Mouse (Mus musculus): ENCODE data around the gene BC025920. TPM values are rescaled to one million over a fixed set of nuclear protein-coding genes. Genes with fewer than 3 reads are reported as not detected.
A peak's percentile ranks its signal among the peaks of the same experiment; 100 is the strongest.

BC025920 gene
- polyA plus RNA-seq, 1 experiment from 2014 or later: 0.98 TPM

GRCm38 (mm10) chr10:81599630-81600029, 6.4 kb upstream of the BC025920 start:
- H3K4me1 ChIP-seq (replicated peaks; ENCODE audit: control insufficient read depth, insufficient read depth, low read length): peaks cover 56% of the 10 kb centered on the region
- peaks cover 3% of the 10 kb centered on the region; the same call in 1 of the 2 replicates for H3K27me3 ChIP-seq (ENCODE audit: control insufficient read depth, insufficient read depth, low read depth, low read length)
- H3K9me3 ChIP-seq (ENCODE audit: control insufficient read depth, low read length): no peaks in the 10 kb centered on the region
- H3K4me3 ChIP-seq (ENCODE audit: low read length): no peak overlapping the region
- H3K4me2 ChIP-seq (ENCODE audit: low read depth, low read length): no peak overlapping the region
- no peaks in the 10 kb centered on the region for H3K36me3 ChIP-seq (ENCODE audit: control insufficient read depth, insufficient read depth, low read length)
- H3K9ac ChIP-seq (ENCODE audit: low read length): no peak overlapping the region
- no peak for ATAC-seq (ENCODE audit: low read depth)
- H3K27ac ChIP-seq (ENCODE audit: low read length): no peak overlapping the region; the same call in 1 of the 2 replicates
- 62% methylated on average over 4 of the region's 5 CpGs for WGBS

- Histone ChIP-seq H3K9me3 (ENCODE audit: control insufficient read depth, low read length) (no peaks in the 10 kb centered on the region), H3K27ac (ENCODE audit: low read length) (peak overlapping the region; percentile 63), H3K4me2 (ENCODE audit: low read depth, low read length) (no peak overlapping the region), H3K9ac (ENCODE audit: low read length) (no peak overlapping the region), H3K36me3 (ENCODE audit: control insufficient read depth, insufficient read depth, low read length) (no peaks in the 10 kb centered on the region), H3K27me3 (ENCODE audit: control insufficient read depth, insufficient read depth, low read depth, low read length) (peaks cover 3% of the 10 kb centered on the region; the same call in 1 of the 2 replicates), H3K4me3 (ENCODE audit: low read length) (no peak overlapping the region), H3K4me1 (replicated peaks; ENCODE audit: control insufficient read depth, insufficient read depth, low read length) (peaks cover 56% of the 10 kb centered on the region)
- no peak for ATAC-seq (ENCODE audit: low read depth)
- 54% methylated on average over 10 of the region's 10 CpGs for WGBS
Measured at GRCm38 (mm10) chr10:81600096-81600495, 6.0 kb upstream of the BC025920 start.

GRCm38 (mm10) chr10:81600738-81601203, 5.3 kb upstream of the BC025920 start, which contains the start of gene Tle6:
Gene Tle6 (minus strand): TSS chr10:81601073.
- H3K4me1 ChIP-seq (replicated peaks; ENCODE audit: control insufficient read depth, insufficient read depth, low read length): peaks cover 51% of the 10 kb centered on the region
- peak within 1 kb of the TSS; percentile 41 for H3K9ac ChIP-seq (ENCODE audit: low read length)
- ATAC-seq (ENCODE audit: low read depth): peak; percentile 85
- peak within 1 kb of the TSS; percentile 30 for H3K4me3 ChIP-seq (ENCODE audit: low read length)
- peak within 1 kb of the TSS; percentile 63 for H3K27ac ChIP-seq (ENCODE audit: low read length)
- no peaks in the 10 kb centered on the region for H3K27me3 ChIP-seq (ENCODE audit: control insufficient read depth, insufficient read depth, low read depth, low read length)
- no peaks in the 10 kb centered on the region for H3K9me3 ChIP-seq (ENCODE audit: control insufficient read depth, low read length)
- no peaks in the 10 kb centered on the region for H3K36me3 ChIP-seq (ENCODE audit: control insufficient read depth, insufficient read depth, low read length)
- peak within 1 kb of the TSS; percentile 60 for H3K4me2 ChIP-seq (ENCODE audit: low read depth, low read length)
- WGBS: under 1% methylated on average over 28 of the region's 28 CpGs

GRCm38 (mm10) chr10:81601396-81601905, 4.6 kb upstream of the BC025920 start:
- ATAC-seq (ENCODE audit: low read depth): no peak
- H3K36me3 ChIP-seq (ENCODE audit: control insufficient read depth, insufficient read depth, low read length): no peaks in the 10 kb centered on the region
- no peaks in the 10 kb centered on the region for H3K9me3 ChIP-seq (ENCODE audit: control insufficient read depth, low read length)
- no peaks in the 10 kb centered on the region for H3K27me3 ChIP-seq (ENCODE audit: control insufficient read depth, insufficient read depth, low read depth, low read length)
- H3K27ac ChIP-seq (ENCODE audit: low read length): peak overlapping the region; percentile 48
- peak overlapping the region; percentile 41 for H3K9ac ChIP-seq (ENCODE audit: low read length)
- WGBS: 22% methylated on average over 7 of the region's 7 CpGs
- H3K4me1 ChIP-seq (replicated peaks; ENCODE audit: control insufficient read depth, insufficient read depth, low read length): peaks cover 44% of the 10 kb centered on the region
- H3K4me2 ChIP-seq (ENCODE audit: low read depth, low read length): peak overlapping the region; percentile 60
- 0 out of 2 replicates have a peak overlapping the region, but pooled peaks have one; percentile 16 for H3K4me3 ChIP-seq (ENCODE audit: low read length)

GRCm38 (mm10) chr10:81602741-81603151, 3.3 kb upstream of the BC025920 start:
- ATAC-seq (ENCODE audit: low read depth): no peak
- Histone ChIP-seq H3K9me3 (ENCODE audit: control insufficient read depth, low read length) (no peaks in the 10 kb centered on the region), H3K9ac (ENCODE audit: low read length) (no peak overlapping the region), H3K27me3 (ENCODE audit: control insufficient read depth, insufficient read depth, low read depth, low read length) (no peaks in the 10 kb centered on the region), H3K27ac (ENCODE audit: low read length) (0 out of 2 replicates have a peak overlapping the region, but pooled peaks have one; percentile 10), H3K4me3 (ENCODE audit: low read length) (no peak overlapping the region), H3K4me1 (replicated peaks; ENCODE audit: control insufficient read depth, insufficient read depth, low read length) (peaks cover 35% of the 10 kb centered on the region), H3K4me2 (ENCODE audit: low read depth, low read length) (no peak overlapping the region), H3K36me3 (ENCODE audit: control insufficient read depth, insufficient read depth, low read length) (no peaks in the 10 kb centered on the region)
- WGBS: 11% methylated on average over 4 of the region's 4 CpGs

- 0 out of 2 replicates have a peak, but pooled peaks have one; percentile 0 for ATAC-seq (ENCODE audit: low read depth)
- Histone ChIP-seq H3K4me2 (ENCODE audit: low read depth, low read length) (peak overlapping the region; percentile 35), H3K4me3 (ENCODE audit: low read length) (peak overlapping the region; percentile 0; the same call in 1 of the 2 replicates), H3K27me3 (ENCODE audit: control insufficient read depth, insufficient read depth, low read depth, low read length) (no peaks in the 10 kb centered on the region), H3K27ac (ENCODE audit: low read length) (no peak overlapping the region), H3K9ac (ENCODE audit: low read length) (peak overlapping the region; percentile 56), H3K9me3 (ENCODE audit: control insufficient read depth, low read length) (no peaks in the 10 kb centered on the region), H3K36me3 (ENCODE audit: control insufficient read depth, insufficient read depth, low read length) (no peaks in the 10 kb centered on the region), H3K4me1 (replicated peaks; ENCODE audit: control insufficient read depth, insufficient read depth, low read length) (peaks cover 31% of the 10 kb centered on the region)
- 78% methylated on average over 12 of the region's 12 CpGs for WGBS
Measured at GRCm38 (mm10) chr10:81604019-81604967, 1.8 kb upstream of the BC025920 start.

- Histone ChIP-seq H3K27ac (ENCODE audit: low read length) (peak overlapping the region; percentile 91), H3K27me3 (ENCODE audit: control insufficient read depth, insufficient read depth, low read depth, low read length) (no peaks in the 10 kb centered on the region), H3K36me3 (ENCODE audit: control insufficient read depth, insufficient read depth, low read length) (no peaks in the 10 kb centered on the region), H3K9me3 (ENCODE audit: control insufficient read depth, low read length) (no peaks in the 10 kb centered on the region), H3K4me2 (ENCODE audit: low read depth, low read length) (peak overlapping the region; percentile 67), H3K4me3 (ENCODE audit: low read length) (peak overlapping the region; percentile 53), H3K9ac (ENCODE audit: low read length) (peak overlapping the region; percentile 66), H3K4me1 (replicated peaks; ENCODE audit: control insufficient read depth, insufficient read depth, low read length) (peaks cover 24% of the 10 kb centered on the region)
- ATAC-seq (ENCODE audit: low read depth): peak; percentile 50
- WGBS: 18% methylated on average over 29 of the region's 29 CpGs
Measured at GRCm38 (mm10) chr10:81604968-81605665, 953 bp upstream of the BC025920 start.

GRCm38 (mm10) chr10:81605666-81605973, 450 bp upstream of the BC025920 start:
- Histone ChIP-seq H3K9me3 (ENCODE audit: control insufficient read depth, low read length) (no peaks in the 10 kb centered on the region), H3K9ac (ENCODE audit: low read length) (peak overlapping the region; percentile 66), H3K4me1 (replicated peaks; ENCODE audit: control insufficient read depth, insufficient read depth, low read length) (peaks cover 21% of the 10 kb centered on the region), H3K27me3 (ENCODE audit: control insufficient read depth, insufficient read depth, low read depth, low read length) (no peaks in the 10 kb centered on the region), H3K27ac (ENCODE audit: low read length) (peak overlapping the region; percentile 91), H3K4me2 (ENCODE audit: low read depth, low read length) (peak overlapping the region; percentile 67), H3K36me3 (ENCODE audit: control insufficient read depth, insufficient read depth, low read length) (no peaks in the 10 kb centered on the region), H3K4me3 (ENCODE audit: low read length) (peak overlapping the region; percentile 53)
- 0 out of 2 replicates have a peak, but pooled peaks have one; percentile 3 for ATAC-seq (ENCODE audit: low read depth)
- 2% methylated on average over 14 of the region's 14 CpGs for WGBS

All from lung, embryonic 16.5 days (tissue).